Mouse (Mus musculus): ENCODE data around the gene Commd3. TPM values are rescaled to one million over a fixed set of nuclear protein-coding genes. Genes with fewer than 3 reads are reported as not detected.

The Commd3 gene
- polyA plus RNA-seq (2014; fragmentation: Illumina TruSeq; extraction: RNeasy Lipid Tissue Mini Kit (QIAGEN cat#74804); ENCODE audit: low read depth, low replicate concordance) = 481 TPM

DNA sequence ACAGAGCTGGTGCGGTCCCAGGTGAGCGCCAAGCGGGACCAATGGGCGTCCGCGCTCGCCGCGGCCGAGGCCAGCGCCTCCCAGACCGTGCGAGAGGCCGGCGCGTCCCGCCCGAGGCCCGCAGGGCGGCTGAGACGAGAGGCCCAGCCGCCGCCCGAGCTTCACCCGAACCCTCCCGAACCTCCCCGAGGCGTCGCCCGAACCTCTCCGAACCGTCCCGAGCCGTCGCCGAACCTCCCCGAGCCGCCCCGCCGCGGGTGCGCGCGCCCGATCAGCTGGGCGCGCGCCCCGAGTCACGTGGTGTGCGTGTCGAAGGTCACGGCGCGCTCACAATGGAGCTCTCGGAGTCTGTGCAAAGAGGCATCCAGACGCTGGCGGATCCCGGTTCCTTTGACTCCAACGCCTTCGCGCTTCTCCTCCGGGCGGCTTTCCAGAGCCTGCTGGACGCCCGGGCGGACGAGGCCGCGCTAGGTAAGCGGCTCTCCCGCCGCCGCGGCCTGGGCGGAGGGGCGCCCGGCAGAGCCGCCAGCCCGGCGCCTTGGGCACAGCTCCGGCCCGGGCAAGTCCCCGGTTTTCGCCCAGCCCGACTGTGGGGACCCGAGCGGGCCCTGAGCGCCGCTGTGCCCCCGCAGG lies at the start of gene Commd3:
Commd3 (plus strand) TSS at position 252 of the 633 bp plus-strand sequence.

DNA sequence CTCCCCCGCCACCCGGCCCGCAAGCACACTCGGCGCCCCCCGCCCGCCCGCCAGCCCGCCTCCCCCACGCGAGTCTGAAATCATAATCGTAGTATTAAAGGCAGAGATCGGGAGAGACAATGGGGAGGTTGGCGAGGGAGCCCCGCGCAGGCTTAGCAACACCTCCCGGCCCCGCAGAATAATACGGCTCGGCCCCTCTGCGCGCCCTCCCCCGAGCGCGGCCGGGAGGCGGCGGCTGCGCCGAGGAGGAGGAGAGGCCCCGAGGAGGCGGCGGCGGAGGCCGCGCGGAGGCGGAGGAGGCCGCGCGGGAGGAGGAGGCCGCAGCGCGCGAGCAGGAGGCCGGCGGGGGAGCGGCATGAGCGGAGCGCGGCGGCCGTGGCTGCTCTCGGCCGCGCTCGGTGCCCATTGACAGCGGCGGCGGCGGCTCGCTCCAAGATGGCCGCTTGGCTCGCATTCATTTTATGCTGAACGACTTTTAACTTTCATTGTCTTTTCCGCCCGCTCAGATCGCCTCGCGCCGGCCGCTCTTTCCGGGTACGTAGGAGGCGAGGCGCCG lies 4.8 kb downstream of the Commd3 start, which contains the start of gene Bmi1:
Bmi1 (plus strand) TSS at position 83 of the 556 bp plus-strand sequence.

DNA sequence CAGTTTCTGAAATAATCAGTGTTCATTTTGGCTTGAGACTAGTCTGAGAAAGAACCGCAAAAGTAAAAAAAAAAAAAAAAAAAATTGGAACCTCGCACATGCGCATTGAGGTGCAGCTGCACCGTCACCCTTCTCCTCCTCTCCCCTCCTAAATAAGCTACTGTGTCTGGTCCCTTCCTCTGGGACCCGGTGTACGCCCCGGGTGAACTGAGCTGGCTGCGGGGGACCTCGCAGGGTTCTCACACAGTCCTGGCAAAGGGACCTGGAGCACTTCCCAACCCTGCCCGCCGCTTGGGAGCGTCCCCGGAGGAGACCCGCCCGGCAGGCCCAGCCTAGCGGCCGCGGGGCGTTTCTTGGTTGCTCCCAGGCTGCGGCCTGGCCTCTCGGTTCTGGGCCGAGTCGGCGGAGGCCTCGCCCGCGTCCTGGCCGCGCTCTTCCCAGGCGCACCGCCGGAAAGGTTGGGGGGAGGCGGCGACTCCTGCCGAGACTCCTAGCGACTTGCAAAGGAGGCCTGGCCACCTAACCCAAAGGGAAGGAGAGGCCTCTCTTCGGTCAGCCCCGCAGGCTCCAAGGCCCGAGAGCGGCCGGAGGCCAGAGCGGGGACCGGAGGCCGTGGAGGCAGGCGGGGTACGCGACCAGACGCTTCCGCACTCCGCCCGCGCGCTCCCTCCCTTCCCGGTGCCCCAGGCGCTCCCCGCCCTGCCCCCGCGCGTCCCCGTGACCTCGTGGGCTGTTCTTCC lies 21.9 kb downstream of the Commd3 start, which contains the start of gene Spag6:
Spag6 (plus strand) TSS at position 162 of the 740 bp plus-strand sequence.

Other genes starting within 250 kb of the Commd3 start
- 238 TPM for gene Bmi1, start 4.6 kb downstream of the Commd3 start, polyA plus RNA-seq (2014; fragmentation: Illumina TruSeq; extraction: RNeasy Lipid Tissue Mini Kit (QIAGEN cat#74804); ENCODE audit: low read depth, low replicate concordance)
- gene Spag6, start 21.6 kb downstream of the Commd3 start, polyA plus RNA-seq (2014; fragmentation: Illumina TruSeq; extraction: RNeasy Lipid Tissue Mini Kit (QIAGEN cat#74804); ENCODE audit: low read depth, low replicate concordance) = not detected

Data from adrenal gland, adult 10 weeks (tissue).